Mouse (Mus musculus) G1E (cell line): ENCODE measurements around the gene Hapln4.

ENCODE experiments used
- CTCF ChIP-seq: IDR thresholded peaks from 2 replicates; pipeline ENCODE4 v1.5.1; 2012; ENCODE audit warnings: low read depth, low read length, inconsistent platforms, mixed read lengths
- GATA1 ChIP-seq: IDR thresholded peaks from 2 replicates; pipeline ENCODE4 v1.6.1; 2012; ENCODE audit warnings: borderline replicate concordance, low read length, inconsistent platforms, mixed read lengths
- TAL1 ChIP-seq: conservative IDR thresholded peaks from 2 replicates; pipeline ENCODE4 v1.6.1; 2012; ENCODE audit warnings: low read depth, low read length, inconsistent platforms, mixed read lengths

- no peak for TF ChIP-seq CTCF
- TF ChIP-seq TAL1 = no peak
- TF ChIP-seq GATA1 = no peak
Measured at GRCm38 (mm10) chr8:70129309-70129952, 46.2 kb downstream of the Hapln4 start.
